Mouse (Mus musculus): Measurements from ENCODE around the gene Vapb. TPM values are rescaled to one million over a fixed set of nuclear protein-coding genes. Genes with fewer than 3 reads are reported as not detected.

The Vapb gene
- polyA plus RNA-seq, 1 experiment from 2014 or later, result 14.8 TPM

GRCm38 (mm10) chr2:173796674-173796963 lies 59.3 kb downstream of the Vapb start:
- ATAC-seq (ENCODE audit: low FRiP score, low read depth), result no peak
- no peak overlapping the region for H3K27ac ChIP-seq (replicated peaks)
- no peak overlapping the region for H3K4me2 ChIP-seq (replicated peaks)
- H3K9me3 ChIP-seq, result no peaks in the 10 kb centered on the region
- H3K9ac ChIP-seq (replicated peaks), result no peak overlapping the region
- H3K36me3 ChIP-seq, result no peaks in the 10 kb centered on the region
- peaks cover 22% of the 10 kb centered on the region for H3K4me1 ChIP-seq
- no peaks in the 10 kb centered on the region for H3K27me3 ChIP-seq
- WGBS, result 76% methylated on average over 4 of the region's 4 CpGs
- H3K4me3 ChIP-seq, result no peak overlapping the region

- Histone ChIP-seq H3K27ac (replicated peaks) (no peak overlapping the region), H3K9ac (replicated peaks) (no peak overlapping the region), H3K4me1 (0 out of 2 replicates have a peak, but pooled peaks cover 4% of the 10 kb centered on the region), H3K4me3 (no peak overlapping the region), H3K9me3 (no peaks in the 10 kb centered on the region), H3K4me2 (replicated peaks) (no peak overlapping the region), H3K36me3 (no peaks in the 10 kb centered on the region), H3K27me3 (no peaks in the 10 kb centered on the region)
- 83% methylated on average over 1 of the region's 1 CpGs for WGBS
- no peak for ATAC-seq (ENCODE audit: low FRiP score, low read depth)
Measured at GRCm38 (mm10) chr2:173799513-173799912, 62.2 kb downstream of the Vapb start.

DNA sequence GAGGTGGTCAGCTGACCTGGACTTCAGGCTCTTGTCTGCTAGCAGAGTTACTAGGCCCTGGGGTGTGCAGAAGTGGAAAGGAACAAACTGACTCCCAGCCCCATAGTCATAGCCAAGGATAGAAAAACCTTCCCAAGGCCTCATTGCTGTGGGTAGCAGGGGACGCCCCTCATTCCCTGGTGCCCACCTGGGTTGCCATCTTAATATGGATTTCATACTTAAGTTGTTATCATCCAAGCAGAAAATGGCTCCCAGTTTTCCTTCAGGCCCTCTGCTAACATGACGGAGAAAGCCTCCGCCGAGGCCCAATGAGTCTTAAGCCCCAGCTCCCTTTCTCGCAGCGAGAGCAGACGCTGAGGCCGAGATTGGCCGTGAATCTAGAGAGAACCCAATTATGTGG lies 63.3 kb downstream of the Vapb start:
- Histone ChIP-seq H3K9me3 (no peaks in the 10 kb centered on the region), H3K27me3 (no peaks in the 10 kb centered on the region), H3K9ac (replicated peaks) (no peak overlapping the region), H3K4me1 (0 out of 2 replicates have a peak, but pooled peaks cover 4% of the 10 kb centered on the region), H3K4me3 (no peak overlapping the region), H3K4me2 (replicated peaks) (no peak overlapping the region), H3K27ac (replicated peaks) (no peak overlapping the region), H3K36me3 (no peaks in the 10 kb centered on the region)
- ATAC-seq (ENCODE audit: low FRiP score, low read depth), result no peak
- WGBS, result 86% methylated on average over 9 of the region's 9 CpGs

- 71% methylated on average over 11 of the region's 11 CpGs for WGBS
- H3K9ac ChIP-seq (replicated peaks), result no peak overlapping the region
- no peak overlapping the region for H3K4me2 ChIP-seq (replicated peaks)
- ATAC-seq (ENCODE audit: low FRiP score, low read depth), result no peak
- H3K9me3 ChIP-seq, result no peaks in the 10 kb centered on the region
- no peaks in the 10 kb centered on the region for H3K36me3 ChIP-seq
- H3K27me3 ChIP-seq, result no peaks in the 10 kb centered on the region
- 0 out of 2 replicates have a peak, but pooled peaks cover 3% of the 10 kb centered on the region for H3K4me1 ChIP-seq
- H3K4me3 ChIP-seq, result no peak overlapping the region
- no peak overlapping the region for H3K27ac ChIP-seq (replicated peaks)
Measured at GRCm38 (mm10) chr2:173801405-173801876, 64.1 kb downstream of the Vapb start.

DNA sequence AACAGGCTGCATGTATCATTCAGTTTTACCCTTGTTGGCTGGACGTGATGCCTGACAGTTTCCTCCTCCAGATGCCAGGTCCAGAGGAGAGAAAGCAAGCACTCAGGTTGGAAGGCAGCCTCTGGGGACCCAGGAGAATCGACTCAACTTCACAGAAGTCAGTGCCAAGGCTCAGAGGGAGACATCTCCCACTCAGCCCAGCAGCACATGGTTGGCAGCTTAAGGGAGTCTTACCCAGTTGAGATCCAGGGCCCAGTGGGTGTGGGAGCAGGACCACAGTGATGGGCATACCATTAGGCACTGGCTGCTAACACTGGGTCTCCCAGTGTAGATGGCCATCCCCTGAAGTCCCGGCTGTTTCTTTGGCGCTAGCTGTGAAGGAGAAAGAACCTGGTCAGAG lies 64.9 kb downstream of the Vapb start:
- 86% methylated on average over 4 of the region's 4 CpGs for WGBS

GRCm38 (mm10) chr2:173802956-173803355 lies 65.6 kb downstream of the Vapb start:
- Histone ChIP-seq H3K9me3 (no peaks in the 10 kb centered on the region), H3K4me1 (no peaks in the 10 kb centered on the region), H3K4me3 (no peak overlapping the region), H3K27ac (replicated peaks) (no peak overlapping the region), H3K27me3 (no peaks in the 10 kb centered on the region), H3K4me2 (replicated peaks) (no peak overlapping the region), H3K9ac (replicated peaks) (no peak overlapping the region), H3K36me3 (no peaks in the 10 kb centered on the region)
- ATAC-seq (ENCODE audit: low FRiP score, low read depth), result no peak
- 68% methylated on average over 3 of the region's 3 CpGs for WGBS

More for the DNA sequence above, 64.9 kb downstream of the Vapb start:
- Histone ChIP-seq H3K27ac (replicated peaks) (no peak overlapping the region), H3K27me3 (no peaks in the 10 kb centered on the region), H3K9ac (replicated peaks) (no peak overlapping the region), H3K4me2 (replicated peaks) (no peak overlapping the region), H3K4me1 (no peaks in the 10 kb centered on the region), H3K4me3 (no peak overlapping the region), H3K36me3 (no peaks in the 10 kb centered on the region), H3K9me3 (no peaks in the 10 kb centered on the region)
- no peak for ATAC-seq (ENCODE audit: low FRiP score, low read depth)

DNA sequence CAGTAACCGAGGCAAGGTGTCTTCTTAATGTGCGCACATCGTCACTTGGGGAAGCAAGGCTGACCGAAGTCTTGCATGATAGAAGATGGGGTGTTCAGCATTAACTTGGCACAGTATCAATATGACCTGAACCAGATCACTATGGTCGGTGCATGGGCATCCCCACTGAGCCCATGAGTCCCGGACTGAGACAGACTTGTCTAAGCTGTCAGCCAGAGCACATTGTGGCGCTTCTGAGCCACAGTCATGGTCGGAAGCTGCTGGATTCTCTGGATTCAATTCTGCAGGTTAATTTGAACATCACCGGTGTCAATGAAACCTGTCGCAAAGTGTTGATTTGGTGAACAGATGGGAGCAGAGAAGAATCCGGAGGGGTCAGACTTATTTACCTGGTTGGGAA lies 66.5 kb downstream of the Vapb start:
- no peak overlapping the region for H3K4me2 ChIP-seq (replicated peaks)
- H3K4me1 ChIP-seq, result no peaks in the 10 kb centered on the region
- ATAC-seq (ENCODE audit: low FRiP score, low read depth), result no peak
- H3K27ac ChIP-seq (replicated peaks), result no peak overlapping the region
- H3K9ac ChIP-seq (replicated peaks), result no peak overlapping the region
- no peak overlapping the region for H3K4me3 ChIP-seq
- H3K36me3 ChIP-seq, result no peaks in the 10 kb centered on the region
- no peaks in the 10 kb centered on the region for H3K9me3 ChIP-seq
- 95% methylated on average over 11 of the region's 11 CpGs for WGBS
- no peaks in the 10 kb centered on the region for H3K27me3 ChIP-seq

GRCm38 (mm10) chr2:173806621-173807020 lies 69.3 kb downstream of the Vapb start:
- Histone ChIP-seq H3K27me3 (no peaks in the 10 kb centered on the region), H3K36me3 (no peaks in the 10 kb centered on the region), H3K9ac (replicated peaks) (no peak overlapping the region), H3K4me3 (no peak overlapping the region), H3K4me2 (replicated peaks) (no peak overlapping the region), H3K27ac (replicated peaks) (no peak overlapping the region), H3K4me1 (no peaks in the 10 kb centered on the region), H3K9me3 (no peaks in the 10 kb centered on the region)
- ATAC-seq (ENCODE audit: low FRiP score, low read depth), result no peak
- WGBS, result 82% methylated on average over 7 of the region's 7 CpGs

DNA sequence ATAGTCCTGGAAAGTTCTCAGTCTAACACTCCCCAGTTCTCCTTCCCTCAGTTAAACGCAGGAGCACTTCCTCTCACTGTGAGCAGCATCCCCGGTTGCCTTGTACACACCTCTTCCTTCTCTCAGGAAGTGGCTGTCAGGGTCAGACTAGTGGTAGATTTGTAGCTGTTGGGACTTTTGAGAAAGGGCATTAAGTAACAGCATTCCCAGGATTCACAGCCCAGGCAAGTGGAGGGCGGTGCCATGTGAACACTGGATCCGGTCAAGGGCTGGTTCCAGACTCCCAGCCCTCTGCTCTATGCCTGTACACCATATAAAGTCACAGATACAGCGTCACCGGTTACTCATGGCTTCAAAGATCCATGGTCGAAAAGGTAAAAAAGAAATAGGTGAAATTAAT lies 71.6 kb downstream of the Vapb start:
- Histone ChIP-seq H3K4me1 (no peaks in the 10 kb centered on the region), H3K4me2 (replicated peaks) (no peak overlapping the region), H3K36me3 (no peaks in the 10 kb centered on the region), H3K27me3 (no peaks in the 10 kb centered on the region), H3K4me3 (no peak overlapping the region), H3K9me3 (no peaks in the 10 kb centered on the region), H3K9ac (replicated peaks) (no peak overlapping the region), H3K27ac (replicated peaks) (no peak overlapping the region)
- WGBS, result 86% methylated on average over 7 of the region's 7 CpGs
- ATAC-seq (ENCODE audit: low FRiP score, low read depth), result no peak

GRCm38 (mm10) chr2:173810036-173810850 lies 72.9 kb downstream of the Vapb start:
- Histone ChIP-seq H3K4me2 (replicated peaks) (no peak overlapping the region), H3K27me3 (no peaks in the 10 kb centered on the region), H3K36me3 (no peaks in the 10 kb centered on the region), H3K4me3 (no peak overlapping the region), H3K9me3 (no peaks in the 10 kb centered on the region), H3K4me1 (no peaks in the 10 kb centered on the region), H3K27ac (replicated peaks) (no peak overlapping the region), H3K9ac (replicated peaks) (no peak overlapping the region)
- WGBS, result 89% methylated on average over 15 of the region's 15 CpGs
- no peak for ATAC-seq (ENCODE audit: low FRiP score, low read depth)

DNA sequence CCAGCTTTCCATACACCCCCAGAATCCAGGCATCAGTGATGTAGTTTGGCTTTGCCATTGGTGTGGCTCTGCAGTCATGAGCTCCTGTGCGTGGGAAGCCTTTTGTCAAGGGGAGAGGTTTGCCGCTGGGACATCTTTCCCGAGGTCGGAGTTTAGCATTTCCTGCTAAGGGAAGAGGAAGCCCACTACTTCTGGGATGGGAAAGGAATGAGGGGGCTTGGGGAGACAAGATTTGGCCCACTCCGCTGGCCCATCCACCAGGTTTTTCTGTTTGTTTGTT lies 73.5 kb downstream of the Vapb start:
- Histone ChIP-seq H3K9ac (replicated peaks) (no peak overlapping the region), H3K4me3 (no peak overlapping the region), H3K4me2 (replicated peaks) (no peak overlapping the region), H3K27me3 (no peaks in the 10 kb centered on the region), H3K27ac (replicated peaks) (no peak overlapping the region), H3K4me1 (no peaks in the 10 kb centered on the region), H3K9me3 (no peaks in the 10 kb centered on the region), H3K36me3 (no peaks in the 10 kb centered on the region)
- 80% methylated on average over 5 of the region's 5 CpGs for WGBS
- no peak for ATAC-seq (ENCODE audit: low FRiP score, low read depth)

DNA sequence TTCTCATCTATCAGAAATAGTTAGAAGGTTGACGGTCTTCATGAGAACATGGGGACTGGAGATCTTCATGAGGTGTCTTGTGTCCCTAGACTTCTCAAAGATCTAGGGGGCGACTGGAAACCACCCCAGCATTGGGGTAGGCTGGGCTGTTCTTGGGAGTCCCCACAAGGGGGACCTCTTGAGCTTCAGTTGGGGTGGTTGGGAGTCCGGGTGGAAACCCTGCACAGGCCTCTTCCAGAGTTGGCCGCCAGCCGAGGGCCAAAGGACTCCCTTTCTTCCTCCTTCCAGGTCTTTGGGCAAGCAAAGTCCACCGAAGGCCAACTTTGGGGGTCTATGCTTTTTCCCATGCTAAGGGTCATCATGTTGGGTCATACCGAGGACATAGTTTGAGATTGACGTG lies 74.5 kb downstream of the Vapb start:
- H3K9me3 ChIP-seq, result peaks cover 4% of the 10 kb centered on the region
- WGBS, result 72% methylated on average over 8 of the region's 8 CpGs
- H3K9ac ChIP-seq (replicated peaks), result no peak overlapping the region
- no peak for ATAC-seq (ENCODE audit: low FRiP score, low read depth)
- H3K4me1 ChIP-seq, result no peaks in the 10 kb centered on the region
- H3K27me3 ChIP-seq, result no peaks in the 10 kb centered on the region
- H3K4me3 ChIP-seq, result no peak overlapping the region
- H3K36me3 ChIP-seq, result no peaks in the 10 kb centered on the region
- H3K4me2 ChIP-seq (replicated peaks), result no peak overlapping the region
- no peak overlapping the region for H3K27ac ChIP-seq (replicated peaks)

DNA sequence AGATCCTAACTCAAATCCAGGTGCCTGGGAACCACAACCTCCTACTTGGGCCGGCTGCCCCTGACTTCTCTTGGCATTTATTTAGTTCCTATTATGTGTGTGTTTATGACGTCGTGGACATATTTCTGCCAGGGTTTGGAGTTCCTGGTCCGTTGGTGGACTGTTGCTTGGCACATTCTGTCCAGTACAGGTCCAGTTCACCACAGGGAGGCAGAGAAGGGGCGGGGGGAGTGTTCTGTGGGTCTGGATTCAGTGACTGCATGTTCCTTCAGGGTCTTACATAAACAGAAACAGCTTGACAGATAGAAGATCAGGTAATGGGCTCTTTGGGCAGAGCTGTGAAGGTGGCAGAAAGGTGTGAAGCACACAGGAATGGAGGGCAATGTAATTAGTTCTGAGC lies 75.8 kb downstream of the Vapb start:
- Histone ChIP-seq H3K4me1 (no peaks in the 10 kb centered on the region), H3K4me3 (no peak overlapping the region), H3K9me3 (peaks cover 12% of the 10 kb centered on the region), H3K36me3 (no peaks in the 10 kb centered on the region), H3K27ac (replicated peaks) (no peak overlapping the region), H3K27me3 (no peaks in the 10 kb centered on the region), H3K4me2 (replicated peaks) (no peak overlapping the region), H3K9ac (replicated peaks) (no peak overlapping the region)
- WGBS, result 84% methylated on average over 5 of the region's 5 CpGs
- ATAC-seq (ENCODE audit: low FRiP score, low read depth), result no peak

Data from midbrain, embryonic 12.5 days (tissue).